Mouse (Mus musculus) stomach, postnatal 0 days (tissue): ENCODE measurements around the gene Angel2.

Experiments
- CTCF ChIP-seq: IDR thresholded peaks from 2 replicates; pipeline ENCODE4 v1.5.1; 2016; ENCODE audit warnings: antibody characterized with exemption, low read depth, mild to moderate bottlenecking, moderate library complexity
- EP300 ChIP-seq: optimal IDR thresholded peaks from 2 replicates; pipeline ENCODE3; 2016; ENCODE audit warnings: antibody characterized with exemption

DNA sequence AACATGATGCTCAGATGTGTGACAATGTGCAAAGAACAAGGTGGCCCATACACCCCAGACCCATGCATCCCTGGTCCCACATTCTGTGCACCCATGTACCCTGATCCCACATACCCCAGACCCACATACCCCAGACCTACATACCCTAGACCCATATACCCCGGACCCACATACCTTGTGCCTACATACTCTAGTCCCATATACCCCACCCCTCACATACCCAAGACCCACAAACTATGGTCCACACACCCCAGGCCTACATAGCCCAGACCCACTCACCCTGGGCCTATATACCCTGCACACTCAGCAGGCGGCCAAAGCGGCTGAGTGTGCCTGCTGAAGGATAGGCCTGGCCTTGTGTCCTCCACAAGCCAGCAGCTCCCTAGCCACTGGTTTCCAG, 37.8 kb downstream of the Angel2 start:
- no peak for TF ChIP-seq CTCF
- TF ChIP-seq EP300 = no peak
